Mouse (Mus musculus) heart, embryonic 14.5 days (tissue): ENCODE measurements around the gene Fgf7. TPM values are rescaled to one million over a fixed set of nuclear protein-coding genes. Genes with fewer than 3 reads are reported as not detected.

Experiments
- ATAC-seq: fragments of 200-750 bp; cut with Nextera tagmentation; 2 replicates; pipeline ENCODE4 v1.8.0; 2017; ENCODE audit warnings: low read depth, moderate TSS enrichment; ENCODE audit not compliant: insufficient number of reproducible peaks, insufficient read depth, low FRiP score
- H3K27ac ChIP-seq, 2 experiments: fragments of 200-500 bp in 1 of 2; fragments of 300-500 bp in 1 of 2; sonication (generic) in 1 of 2; replicated peaks in 1 of 2; 2 replicates each; pipeline ENCODE4 v1.5.1; 2012 to 2014; ENCODE audit warnings: low read depth in 2 of 2, low read length in 2 of 2, control low read depth in 1 of 2, mild to moderate bottlenecking in 1 of 2, mixed read lengths in 1 of 2; ENCODE audit not compliant: control insufficient read depth in 1 of 2, insufficient read depth in 1 of 2
- H3K27me3 ChIP-seq: fragments of 300-500 bp; sonication (generic); 2 replicates; pipeline ENCODE4 v1.6.1; 2014; ENCODE audit warnings: mild to moderate bottlenecking, low read length, control low read depth; ENCODE audit not compliant: control insufficient read depth, insufficient read depth
- H3K36me3 ChIP-seq: fragments of 300-500 bp; sonication (generic); 2 replicates; pipeline ENCODE4 v1.6.1; 2014; ENCODE audit warnings: mild to moderate bottlenecking, control low read depth, low read length, mixed read lengths; ENCODE audit not compliant: control insufficient read depth, insufficient read depth
- H3K4me1 ChIP-seq, 2 experiments: fragments of 200-500 bp in 1 of 2; fragments of 300-500 bp in 1 of 2; sonication (generic) in 1 of 2; 2 replicates each; pipeline ENCODE4 v1.6.1; 2012 to 2014; ENCODE audit warnings: low read length in 2 of 2, control low read depth in 1 of 2, mixed read lengths in 1 of 2; ENCODE audit not compliant: control insufficient read depth in 2 of 2, insufficient read depth in 2 of 2
- H3K4me2 ChIP-seq: fragments of 300-500 bp; sonication (generic); 2 replicates; pipeline ENCODE4 v1.6.1; 2014; ENCODE audit warnings: mild to moderate bottlenecking, low read length
- H3K4me3 ChIP-seq, 2 experiments: fragments of 200-500 bp in 1 of 2; fragments of 300-500 bp in 1 of 2; sonication (generic) in 1 of 2; 2 replicates each; pipeline ENCODE4 v1.5.1; 2012 to 2014; ENCODE audit warnings: low read length in 2 of 2, mild to moderate bottlenecking in 2 of 2, control low read depth in 1 of 2, low read depth in 1 of 2, moderate library complexity in 1 of 2; ENCODE audit not compliant: control insufficient read depth in 1 of 2, insufficient read depth in 1 of 2
- H3K9ac ChIP-seq: fragments of 300-500 bp; sonication (generic); 2 replicates; pipeline ENCODE4 v1.6.1; 2014; ENCODE audit warnings: mild to moderate bottlenecking, low read length
- H3K9me3 ChIP-seq: fragments of 300-500 bp; sonication (generic); 2 replicates; pipeline ENCODE4 v1.6.1; 2016; ENCODE audit warnings: low read length, control low read depth; ENCODE audit not compliant: control insufficient read depth
- WGBS: fragments of 180-500 bp; shearing (Covaris S2); extraction: QIAGEN DNeasy Blood & Tissue Kit; methylation state at CpG from one replicate; pipeline ENCODE4 v1.1.7; 2014; 5-methylcytosine and 5-hydroxymethylcytosine counted together
- polyA plus RNA-seq: library from polyadenylated mRNA; unstranded; fragments of >200 nt; fragmentation: Nextera tagmentation; extraction: Ambion mirVana; gene quantifications from 2 replicates; pipeline ENCODE4 v1.2.1, GENCODE M21; 2014

The Fgf7 gene
- 0.50 and 0.57 TPM in 2 replicates for polyA plus RNA-seq

- Histone ChIP-seq H3K9ac (no peak within 1 kb of the TSS), H3K9me3 (no peaks in the 10 kb centered on the region), H3K27ac (no peak within 1 kb of the TSS), H3K4me1 (peaks cover 3 to 12% of the 10 kb centered on the region in 2 experiments; a peak in 3 of 4 replicates), H3K27me3 (no peaks in the 10 kb centered on the region), H3K4me2 (peak within 1 kb of the TSS; percentile 28; the same call in 1 of the 2 replicates), H3K4me3 (no peak within 1 kb of the TSS), H3K36me3 (no peaks in the 10 kb centered on the region)
- ATAC-seq: no peak
- 72% methylated on average over 15 of the region's 15 CpGs for WGBS
Observed at GRCm38 (mm10) chr2:126034379-126035005, at the start of gene Fgf7. Fgf7 (plus strand) TSS chr2:126034658.

- no peak overlapping the region for H3K4me2 ChIP-seq
- H3K27ac ChIP-seq: no peak overlapping the region
- H3K4me3 ChIP-seq: no peak overlapping the region
- no peaks in the 10 kb centered on the region for H3K27me3 ChIP-seq
- no peak for ATAC-seq
- no peaks in the 10 kb centered on the region for H3K9me3 ChIP-seq
- WGBS: 76% methylated on average over 5 of the region's 5 CpGs
- no peak overlapping the region for H3K9ac ChIP-seq
- H3K36me3 ChIP-seq: no peaks in the 10 kb centered on the region
- H3K4me1 ChIP-seq: no peaks in the 10 kb centered on the region
Observed at GRCm38 (mm10) chr2:126002291-126002690, 32.2 kb upstream of the Fgf7 start.

GRCm38 (mm10) chr2:126006088-126006487 lies 28.4 kb upstream of the Fgf7 start:
- Histone ChIP-seq H3K27me3 (no peaks in the 10 kb centered on the region), H3K9ac (no peak overlapping the region), H3K36me3 (no peaks in the 10 kb centered on the region), H3K4me2 (no peak overlapping the region), H3K9me3 (no peaks in the 10 kb centered on the region), H3K4me1 (no peaks in the 10 kb centered on the region), H3K27ac (no peak overlapping the region), H3K4me3 (no peak overlapping the region)
- 39% methylated on average over 3 of the region's 3 CpGs for WGBS
- ATAC-seq: no peak

GRCm38 (mm10) chr2:126006742-126007141 lies 27.7 kb upstream of the Fgf7 start:
- no peaks in the 10 kb centered on the region for H3K4me1 ChIP-seq
- no peak overlapping the region for H3K4me3 ChIP-seq
- no peak for ATAC-seq
- no peaks in the 10 kb centered on the region for H3K36me3 ChIP-seq
- WGBS: 81% methylated on average over 2 of the region's 2 CpGs
- no peaks in the 10 kb centered on the region for H3K9me3 ChIP-seq
- no peak overlapping the region for H3K27ac ChIP-seq
- H3K4me2 ChIP-seq: no peak overlapping the region
- no peak overlapping the region for H3K9ac ChIP-seq
- H3K27me3 ChIP-seq: no peaks in the 10 kb centered on the region

- Histone ChIP-seq H3K27ac (peak overlapping the region; percentile 65 to 87), H3K4me1 (peaks cover 6 to 13% of the 10 kb centered on the region in 2 experiments), H3K9me3 (no peaks in the 10 kb centered on the region), H3K36me3 (no peaks in the 10 kb centered on the region), H3K9ac (no peak overlapping the region), H3K27me3 (no peaks in the 10 kb centered on the region), H3K4me3 (no peak overlapping the region), H3K4me2 (peak overlapping the region; percentile 38)
- 24% methylated on average over 12 of the region's 12 CpGs for WGBS
- peak; percentile 50; the same call in 1 of the 2 replicates for ATAC-seq
Observed at GRCm38 (mm10) chr2:126014989-126015710, 19.3 kb upstream of the Fgf7 start.

- peaks cover 6 to 13% of the 10 kb centered on the region in 2 experiments for H3K4me1 ChIP-seq
- no peaks in the 10 kb centered on the region for H3K36me3 ChIP-seq
- no peak overlapping the region for H3K4me3 ChIP-seq
- no peak overlapping the region for H3K4me2 ChIP-seq
- no peak for ATAC-seq
- H3K9me3 ChIP-seq: no peaks in the 10 kb centered on the region
- no peak overlapping the region for H3K9ac ChIP-seq
- 64% methylated on average over 3 of the region's 3 CpGs for WGBS
- peak overlapping the region; percentile 60 to 65; a peak in 3 of 4 replicates for H3K27ac ChIP-seq
- H3K27me3 ChIP-seq: no peaks in the 10 kb centered on the region
Observed at GRCm38 (mm10) chr2:126015763-126016473, 18.5 kb upstream of the Fgf7 start.

GRCm38 (mm10) chr2:126031186-126031900 lies 3.1 kb upstream of the Fgf7 start:
- Histone ChIP-seq H3K27me3 (no peaks in the 10 kb centered on the region), H3K4me2 (no peak overlapping the region), H3K27ac (no peak overlapping the region), H3K9me3 (no peaks in the 10 kb centered on the region), H3K4me3 (no peak overlapping the region), H3K36me3 (no peaks in the 10 kb centered on the region), H3K4me1 (peaks cover 0 to 5% of the 10 kb centered on the region in 2 experiments; a peak in 1 of 4 replicates), H3K9ac (no peak overlapping the region)
- WGBS: 50% methylated on average over 8 of the region's 8 CpGs
- no peak for ATAC-seq
